Mouse (Mus musculus) adrenal gland (tissue): ENCODE results near the gene Vmn1r124.
"Not testable (repeated sequence)": the region's sequence is repeated elsewhere in the genome, so short reads cannot be mapped to it uniquely, and the experiment has no call there.

Experiments
- intact Hi-C: fragments of 180-260 bp; cut with DNase I; formaldehyde crosslinking; loops from one replicate; pipeline ENCODE4 v1.15.1; 2025
- long read RNA-seq, 2 experiments: library from polyadenylated mRNA; unstranded; transcript quantifications; one replicate each; pipeline ENCODE4 v2.0.0; 2020; ENCODE audit warnings: borderline replicate concordance in 1 of 2; ENCODE audit not compliant: insufficient replicate concordance in 1 of 2

Gene Vmn1r124
- long read RNA-seq, experiment 1 = 0 reads
- long read RNA-seq, experiment 2 = 0 reads

- intact Hi-C loops = not testable (repeated sequence)
Observed at GRCm38 (mm10) chr7:21260517-21260916, at the start of gene Vmn1r124. TSS of gene Vmn1r124 (minus strand) at chr7:21260617.

- intact Hi-C loops = not testable (repeated sequence)
Observed at GRCm38 (mm10) chr7:21301367-21301766, 41.0 kb upstream of the Vmn1r124 start, which contains the start of gene Vmn1r126. TSS of gene Vmn1r126 (minus strand) at chr7:21301467.

- intact Hi-C loops = not testable (repeated sequence)
Observed at GRCm38 (mm10) chr7:21271879-21272278, 11.5 kb upstream of the Vmn1r124 start, which contains the start of gene Vmn1r125. TSS of gene Vmn1r125 (plus strand) at chr7:21272179.
